Mouse (Mus musculus) urinary bladder, postnatal 14 days (tissue): ENCODE measurements around the gene Dhdds.

Experiments used
- DNase-seq: peaks from one replicate; pipeline ENCODE4 v3.0.0; 2021; ENCODE audit warnings: low spot score

Dhdds gene

GRCm38 (mm10) chr4:133943791-133944190 is 56.9 kb downstream of the Dhdds start:
- no peak for DNase-seq

DNA sequence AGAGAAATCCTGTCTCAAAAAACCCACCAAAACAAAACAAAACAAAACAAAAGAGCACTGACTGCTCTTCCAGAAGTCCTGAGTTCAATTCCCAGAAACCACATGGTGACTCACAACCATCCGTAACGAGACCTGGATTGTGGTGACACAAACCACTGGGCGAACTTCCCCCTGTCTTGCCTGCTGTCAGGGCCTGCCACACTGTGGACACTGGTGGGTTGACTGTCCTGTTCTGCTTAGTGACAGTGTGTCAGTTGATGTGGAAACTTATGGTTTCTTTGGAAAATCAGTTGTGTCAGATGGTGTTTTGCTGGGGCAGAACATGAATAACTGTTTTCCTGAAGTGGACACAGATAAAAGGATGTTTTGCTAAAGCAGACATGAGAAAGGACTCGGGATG is 58.0 kb downstream of the Dhdds start:
- no peak for DNase-seq

DNA sequence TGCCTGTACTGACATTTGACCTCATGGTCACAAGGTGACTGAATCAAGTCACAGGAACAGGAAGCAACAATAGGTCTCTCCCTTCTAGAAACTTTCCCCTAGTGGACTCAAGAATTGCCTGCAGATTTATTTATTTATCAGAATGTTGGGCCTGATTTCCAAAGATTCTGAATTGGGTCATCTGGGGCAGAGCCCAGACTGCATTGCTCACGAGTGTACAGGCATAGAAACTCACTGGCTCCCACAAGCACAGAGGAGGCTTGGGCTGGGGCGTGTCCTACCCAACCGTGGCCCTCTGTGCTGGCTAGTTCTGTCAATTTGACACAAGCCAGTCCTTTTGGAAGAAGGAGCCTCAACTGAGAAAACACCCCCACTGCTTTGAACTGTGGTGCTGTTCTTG is 59.1 kb downstream of the Dhdds start:
- DNase-seq = peak; percentile 29

DNA sequence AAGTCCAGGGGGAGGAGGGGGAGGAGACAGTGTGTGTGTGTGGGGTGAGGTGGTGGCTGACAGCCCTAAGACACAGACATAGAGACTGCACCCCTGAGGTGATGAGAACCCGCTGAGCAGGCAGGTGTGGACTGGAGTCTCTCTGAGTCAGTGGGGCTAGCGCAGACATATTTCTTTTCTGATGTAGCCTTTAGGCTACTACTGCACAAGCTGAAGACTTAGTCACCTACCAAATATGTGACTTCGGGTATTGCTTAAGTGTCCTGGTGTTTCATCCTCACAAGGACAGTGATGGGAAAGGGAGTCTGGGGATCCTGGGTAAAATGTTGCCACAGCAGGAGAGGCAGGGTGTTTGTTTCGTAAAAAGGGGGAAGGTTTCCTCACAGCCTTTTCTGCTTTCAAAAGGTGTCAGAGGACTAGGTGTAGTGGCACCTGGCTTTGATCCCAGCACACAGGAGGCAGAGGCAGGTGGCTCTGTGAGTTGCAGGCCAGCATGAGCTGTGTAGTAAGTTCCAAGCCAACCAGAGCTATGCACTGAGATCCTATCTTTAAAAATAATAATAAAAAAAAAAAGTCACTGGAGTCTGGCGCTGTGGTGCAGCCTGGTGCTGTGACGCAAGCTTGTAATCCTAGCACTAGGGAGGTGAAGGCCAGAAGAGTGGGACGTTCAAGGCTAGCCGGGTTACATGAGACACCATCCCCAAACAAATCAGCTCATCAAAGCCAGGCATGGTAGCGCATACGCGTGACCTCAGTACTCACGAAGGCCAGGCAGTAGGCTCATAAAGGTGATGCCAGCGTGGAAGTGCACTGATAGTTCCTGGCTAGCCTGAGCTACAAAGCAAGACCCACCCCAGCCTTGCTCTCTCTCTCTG is 60.1 kb downstream of the Dhdds start:
- no peak for DNase-seq

- no peak for DNase-seq
Measured at GRCm38 (mm10) chr4:133938077-133938476, 62.6 kb downstream of the Dhdds start.

DNA sequence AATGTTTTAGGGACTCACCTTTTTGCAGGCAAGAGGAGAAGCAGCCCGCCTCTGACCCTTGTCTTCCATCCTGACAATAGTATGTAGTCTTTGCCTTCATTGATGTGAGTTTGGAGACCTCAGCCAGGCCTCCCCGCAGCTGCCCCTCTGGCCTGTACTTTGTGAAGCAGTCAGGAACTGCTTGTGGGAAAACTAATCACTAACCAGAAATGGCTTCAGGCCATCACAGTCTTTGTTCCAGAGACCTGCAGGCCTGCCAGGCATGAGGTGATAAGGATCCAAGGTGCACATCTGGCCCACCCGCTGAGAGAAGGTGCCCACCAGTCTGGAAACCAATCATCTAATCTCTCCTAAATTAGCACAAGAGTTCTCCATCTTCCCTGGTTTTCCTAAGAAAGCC is 68.9 kb downstream of the Dhdds start:
- DNase-seq = no peak

- no peak for DNase-seq
Measured at GRCm38 (mm10) chr4:133931349-133931748, 69.4 kb downstream of the Dhdds start.

DNA sequence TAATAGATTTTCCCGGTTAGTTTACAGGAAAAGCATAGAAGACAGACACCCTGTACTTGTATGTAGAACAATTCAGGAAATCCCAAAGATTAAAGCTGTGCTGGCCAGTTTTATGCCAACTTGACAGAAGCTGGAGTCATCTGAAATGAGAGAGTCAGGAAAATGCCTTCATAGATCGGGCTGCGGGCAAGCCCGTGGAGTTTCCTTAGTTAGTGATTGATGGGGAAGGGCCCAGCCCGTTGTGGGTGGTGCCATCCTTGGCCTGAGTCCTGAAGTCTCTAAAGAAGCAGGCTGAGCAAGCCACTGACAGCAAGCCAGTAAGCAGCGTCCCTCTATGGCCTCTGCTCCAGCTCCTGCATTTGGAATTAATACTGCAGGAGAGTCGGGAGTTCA is 71.4 kb downstream of the Dhdds start:
- no peak for DNase-seq

GRCm38 (mm10) chr4:133928576-133929277 is 72.0 kb downstream of the Dhdds start:
- DNase-seq = no peak

- no peak for DNase-seq
Measured at GRCm38 (mm10) chr4:133925204-133925603, 75.5 kb downstream of the Dhdds start.

GRCm38 (mm10) chr4:133923743-133924142 is 77.0 kb downstream of the Dhdds start:
- DNase-seq = no peak
